Mouse (Mus musculus) ES-E14 (cell line): ENCODE data around the gene Fam83b.

Experiments
- CHD2 ChIP-seq: IDR thresholded peaks from 2 replicates; pipeline ENCODE4 v1.6.1; 2014; ENCODE audit warnings: mild to moderate bottlenecking, low read depth, low read length, inconsistent platforms
- MAFK ChIP-seq: IDR thresholded peaks from 2 replicates; pipeline ENCODE4 v1.6.1; 2014; ENCODE audit warnings: mild to moderate bottlenecking, low read depth, low read length, inconsistent platforms; ENCODE audit not compliant: insufficient read depth
- ZC3H11A ChIP-seq: IDR thresholded peaks from 2 replicates; pipeline ENCODE4 v1.6.1; 2012; ENCODE audit warnings: low read depth, mild to moderate bottlenecking, inconsistent platforms, low read length, borderline replicate concordance
- ZNF384 ChIP-seq: IDR thresholded peaks from 2 replicates; pipeline ENCODE4 v1.6.1; 2012; ENCODE audit warnings: low read depth, low read length, inconsistent platforms

- TF ChIP-seq ZC3H11A (no peak), ZNF384 (no peak), CHD2 (no peak), MAFK (no peak)
These were observed 30.5 kb upstream of the Fam83b start for GRCm38 (mm10) chr9:76597395-76597794.
